Mouse (Mus musculus): Measurements from ENCODE around the gene Alox8.

DNA sequence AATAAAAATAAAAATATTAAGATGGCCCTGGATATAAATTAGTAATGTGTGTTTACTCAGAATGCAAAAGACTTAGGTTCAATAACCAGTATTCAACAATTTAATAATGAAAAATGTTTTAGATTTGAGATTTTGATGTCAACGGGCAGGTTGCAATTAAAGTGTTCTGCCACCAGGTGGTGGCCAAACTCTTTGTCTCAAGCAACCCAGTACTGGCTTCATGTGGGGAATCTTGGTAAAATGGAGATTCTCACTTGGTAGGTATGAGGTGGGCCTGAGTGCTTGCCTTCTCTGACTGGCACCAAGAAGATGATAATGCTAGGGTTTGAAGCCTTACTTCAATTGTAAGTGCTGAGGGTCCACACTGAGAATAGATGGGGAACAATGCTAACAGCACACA is 4.8 kb downstream of the Alox8 start:
- TF ChIP-seq CTCF (IDR thresholded peaks at IDR 0.05; ENCODE audit: low read depth, low read length) (peak; percentile 14; the same call in 1 of the 2 replicates), TAL1 (conservative IDR thresholded peaks at IDR 0.05; ENCODE audit: low read depth, low read length) (no peak), GATA1 (IDR thresholded peaks at IDR 0.05; ENCODE audit: borderline replicate concordance, low read length) (no peak)
